Mouse (Mus musculus) adrenal gland, postnatal 4 days (tissue): Measurements from ENCODE around the gene Mrpl58. TPM values are rescaled to one million over a fixed set of nuclear protein-coding genes. Genes with fewer than 3 reads are reported as not detected.

Source experiments
- DNase-seq, 2 experiments: peaks; one replicate each; pipeline ENCODE4 v3.0.0; 2021 to 2022; ENCODE audit warnings: low spot score in 2 of 2, mixed read lengths in 2 of 2
- total RNA-seq, 2 experiments: library from RNA; stranded (reverse); gene quantifications; 2 replicates each; pipeline ENCODE4 v1.2.3; 2021

Gene Mrpl58
- total RNA-seq, 2 experiments from 2014 or later = 150 to 158 TPM

DNA sequence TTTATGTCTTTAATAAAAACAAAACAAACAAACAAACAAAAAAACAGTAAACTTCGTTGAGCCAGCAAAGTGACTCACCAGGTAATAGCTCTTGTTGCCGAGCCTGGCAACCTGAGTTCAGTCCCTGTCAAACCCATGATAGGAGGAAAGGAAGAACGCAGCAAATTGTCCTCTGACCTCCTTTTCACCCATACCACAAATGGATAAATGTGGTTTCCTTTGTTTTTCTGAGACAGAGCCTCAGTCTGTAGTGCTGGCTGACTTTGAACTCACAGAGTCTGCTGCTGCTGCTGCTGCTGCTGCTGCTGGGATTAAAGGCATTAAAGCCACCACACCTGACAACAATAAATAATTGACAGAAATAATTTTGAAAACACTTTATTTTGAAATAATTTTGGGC lies 19.5 kb downstream of the Mrpl58 start:
- DNase-seq = no peak

DNA sequence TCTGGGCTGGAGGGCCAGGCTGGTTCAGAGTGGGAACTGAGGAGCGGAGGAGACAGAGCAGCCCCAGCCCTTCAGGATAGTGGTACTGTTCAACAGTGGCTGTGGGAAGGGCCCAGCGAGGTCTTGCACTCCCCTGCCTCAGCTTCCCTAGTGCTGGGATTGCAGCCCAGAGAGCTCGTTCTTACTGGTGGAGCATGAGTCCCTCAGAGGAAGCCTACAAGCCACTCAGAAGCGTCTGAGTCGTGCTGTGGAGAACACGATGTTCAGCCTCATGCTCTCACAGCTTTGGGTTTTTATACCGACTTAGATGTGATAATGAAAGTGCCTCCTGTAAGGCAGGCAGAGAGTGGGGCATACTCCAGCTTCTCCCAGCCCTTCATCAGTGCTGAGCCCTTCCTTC lies 21.1 kb downstream of the Mrpl58 start:
- no peak for DNase-seq

DNA sequence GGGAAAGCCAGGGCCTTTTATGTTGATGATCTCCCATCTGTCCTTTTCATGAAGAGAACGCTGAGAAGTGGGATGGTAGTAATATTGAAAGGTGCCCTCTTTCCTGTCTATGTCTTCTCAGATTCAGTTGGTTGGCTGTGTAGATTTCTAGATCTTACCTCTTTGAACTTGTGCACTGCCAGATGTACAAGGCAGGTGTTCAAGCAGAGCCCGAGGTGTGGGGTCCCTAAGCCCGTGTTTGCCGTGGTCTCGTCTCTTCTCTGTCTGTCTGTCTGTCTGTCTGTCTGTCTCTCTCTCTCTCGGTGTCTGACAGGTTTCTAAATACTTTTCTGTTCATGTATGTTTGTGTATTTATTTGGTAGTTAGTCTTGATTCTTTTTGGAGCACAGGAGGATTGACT lies 22.1 kb downstream of the Mrpl58 start:
- no peak for DNase-seq

DNA sequence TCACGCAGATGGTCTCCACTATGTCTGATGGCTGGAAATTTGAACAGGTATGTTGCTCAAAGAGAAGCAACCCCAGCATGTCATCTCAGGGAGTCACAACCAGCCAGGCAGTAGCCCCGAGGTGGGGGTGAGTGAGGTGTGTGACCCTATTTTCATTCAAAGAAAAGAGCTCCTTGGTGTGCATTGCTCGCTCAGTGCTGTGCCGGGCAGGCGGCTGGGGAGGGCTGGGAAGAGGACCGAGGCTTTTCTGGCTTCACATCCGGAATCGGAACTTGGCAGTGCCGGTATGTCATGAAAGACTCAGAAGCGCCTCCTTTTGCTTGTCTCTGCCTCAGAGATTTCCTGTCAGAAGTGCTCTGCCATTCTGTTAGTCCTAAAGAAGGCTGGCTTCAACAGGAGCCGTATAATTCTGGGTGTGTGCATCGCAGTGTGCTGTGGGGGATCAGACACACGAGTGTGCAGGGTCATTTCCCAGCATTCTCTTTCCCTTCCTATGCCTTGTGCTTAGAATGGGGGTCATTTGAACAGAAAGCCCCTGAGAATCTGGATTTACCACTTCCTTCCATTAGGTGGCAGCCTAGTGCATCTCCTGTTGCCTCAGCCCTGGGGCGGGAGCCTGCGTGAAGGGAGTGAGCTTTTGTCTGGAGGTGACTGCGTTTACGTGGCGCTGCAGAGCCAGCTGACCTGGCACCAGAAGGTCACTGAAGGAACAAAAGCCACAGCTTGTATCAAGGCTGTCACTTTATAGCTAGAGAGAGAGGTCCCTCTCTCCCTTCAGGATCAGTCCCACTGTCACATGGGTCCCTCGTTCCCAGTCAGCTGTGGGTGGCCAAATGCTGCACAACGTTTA lies 24.2 kb downstream of the Mrpl58 start:
- peak in 1 of 2 experiments; percentile 49 for DNase-seq

DNA sequence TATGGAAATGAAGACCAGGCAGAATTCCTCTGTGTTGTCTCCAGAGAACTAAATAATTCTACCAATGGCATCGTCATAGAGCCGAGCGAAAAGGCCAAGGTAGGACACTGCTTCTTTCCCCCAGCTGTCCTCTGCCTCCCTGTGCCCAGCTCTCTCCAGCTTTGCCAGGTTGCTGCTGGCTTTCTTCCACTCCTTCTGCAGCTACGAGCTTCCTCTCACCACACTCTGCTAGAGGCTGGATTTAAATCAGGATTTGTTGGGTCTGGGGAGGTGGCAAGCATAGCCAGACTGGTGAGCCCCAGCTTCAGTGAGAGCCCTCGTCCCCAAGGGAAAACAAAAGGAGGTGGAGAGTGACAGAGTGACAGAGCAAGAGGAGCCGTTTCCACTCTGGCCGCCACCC lies 25.8 kb downstream of the Mrpl58 start:
- DNase-seq = no peak

DNA sequence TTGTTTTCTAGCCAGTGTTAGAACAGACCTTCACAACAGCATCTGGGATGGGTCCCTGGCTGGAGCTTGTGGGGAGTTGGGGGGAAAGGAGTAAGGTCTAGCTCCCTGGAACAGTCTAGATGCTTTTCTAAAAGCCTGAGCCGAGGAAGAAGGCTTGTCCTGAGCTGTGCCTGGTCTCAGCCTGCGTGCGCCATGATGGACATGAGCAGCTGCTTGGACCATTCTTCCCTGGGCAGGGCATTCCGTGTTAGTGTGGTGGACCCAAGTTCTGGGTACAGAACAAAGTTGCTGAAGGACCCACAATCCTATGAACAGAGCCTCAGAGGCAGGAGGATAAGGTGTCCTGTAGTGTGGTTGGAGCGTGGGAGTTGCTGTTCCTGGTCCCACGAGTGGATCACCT lies 27.0 kb downstream of the Mrpl58 start:
- DNase-seq = no peak

DNA sequence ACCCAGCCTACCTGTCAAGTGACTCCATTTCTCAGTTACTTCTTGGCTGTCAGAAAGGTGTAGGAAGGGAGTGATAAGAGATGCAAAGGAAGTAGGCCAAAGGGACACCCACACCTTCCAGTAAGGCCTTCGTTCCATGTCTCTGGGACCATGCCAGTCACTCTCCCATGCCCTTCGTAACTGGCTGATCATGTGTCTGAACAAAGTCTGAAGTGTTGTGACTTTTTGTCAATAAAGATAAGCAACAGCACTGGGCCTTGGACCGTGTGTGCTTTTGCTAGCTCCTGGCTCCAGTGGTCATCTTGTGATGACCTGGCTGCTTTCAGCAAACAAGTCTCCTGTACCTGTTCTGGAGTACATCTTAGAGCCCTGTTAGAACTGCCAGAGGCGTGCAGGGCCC lies 29.3 kb downstream of the Mrpl58 start:
- no peak for DNase-seq

DNA sequence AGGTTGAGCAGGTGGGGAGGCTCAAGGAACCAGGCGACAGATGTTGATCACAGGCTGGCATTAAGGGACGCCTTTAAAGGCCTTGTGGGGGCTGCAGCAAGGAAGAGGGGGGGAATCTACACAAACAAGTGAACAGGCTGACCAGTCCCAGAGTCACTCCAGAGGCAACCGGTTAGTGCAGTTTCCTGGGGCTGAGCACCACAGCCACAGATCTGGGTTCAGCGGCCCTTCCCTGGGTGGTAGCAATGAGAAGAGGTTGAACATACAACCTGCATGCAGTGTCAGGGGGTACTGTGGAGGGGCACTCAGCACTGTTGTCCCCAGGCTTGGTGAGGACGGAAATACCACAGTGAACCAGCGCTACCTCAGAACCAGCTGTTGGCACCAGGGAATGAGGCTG lies 29.8 kb downstream of the Mrpl58 start:
- DNase-seq = no peak

DNA sequence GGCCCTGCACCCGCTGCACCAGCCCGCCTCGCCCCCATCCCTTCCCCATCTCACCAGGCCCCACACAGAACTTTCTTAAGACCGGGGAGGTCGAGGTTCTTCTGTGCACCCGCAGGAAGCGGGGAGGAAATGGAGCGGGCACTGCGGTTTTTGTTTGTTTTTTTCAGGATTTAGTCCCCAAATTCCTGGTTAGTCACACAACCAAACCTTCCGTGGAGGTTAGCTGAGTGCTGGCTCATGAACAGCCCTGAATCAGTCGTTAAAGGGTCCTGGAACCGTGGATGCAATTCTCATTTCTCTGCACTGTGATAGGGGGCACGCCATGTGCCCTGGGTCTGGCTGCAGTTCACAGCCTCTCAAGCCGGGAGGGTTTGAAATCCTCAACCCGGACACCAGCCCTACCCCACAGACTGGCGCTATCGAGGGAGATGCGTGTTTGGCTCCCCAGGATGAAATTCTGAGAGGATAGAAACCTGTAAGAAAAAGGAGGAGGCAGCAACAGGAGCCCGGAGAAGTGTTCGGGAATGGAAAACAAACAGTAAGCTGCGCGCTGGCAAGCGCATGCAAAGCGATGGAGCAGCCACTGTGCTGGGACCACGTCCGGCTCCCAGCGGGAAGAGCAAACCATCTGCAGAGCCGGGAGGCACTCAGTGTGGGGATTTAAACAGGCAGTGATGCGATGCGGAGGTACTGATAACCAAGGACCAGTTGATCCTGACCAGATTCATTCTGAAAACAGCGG lies 32.2 kb downstream of the Mrpl58 start:
- DNase-seq = no peak

DNA sequence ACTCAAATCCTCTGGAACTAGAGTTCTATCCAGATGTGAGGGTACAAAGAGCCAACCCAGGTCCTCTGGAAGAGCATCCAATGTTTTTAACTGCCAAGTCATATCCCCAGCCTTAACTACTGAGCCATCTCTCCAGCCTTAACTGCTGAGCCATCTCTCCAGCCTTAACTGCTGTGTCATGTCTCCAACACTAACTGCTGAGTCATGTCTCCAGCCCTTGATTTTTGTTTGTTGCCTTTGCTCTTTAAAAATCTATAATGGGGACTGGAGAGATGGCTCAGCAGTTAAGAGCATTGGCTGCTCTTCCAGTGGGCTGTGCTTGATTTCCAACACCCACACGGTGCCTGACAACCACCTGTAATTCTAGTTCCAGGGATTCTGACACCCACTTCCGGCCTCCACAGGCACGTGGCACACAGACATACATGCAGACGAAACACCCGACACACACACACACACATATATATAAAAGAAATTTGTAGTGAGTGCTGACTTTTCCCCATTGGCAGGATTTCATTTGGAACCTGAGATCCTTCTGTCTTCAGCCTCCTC lies 34.1 kb downstream of the Mrpl58 start:
- DNase-seq = no peak

DNA sequence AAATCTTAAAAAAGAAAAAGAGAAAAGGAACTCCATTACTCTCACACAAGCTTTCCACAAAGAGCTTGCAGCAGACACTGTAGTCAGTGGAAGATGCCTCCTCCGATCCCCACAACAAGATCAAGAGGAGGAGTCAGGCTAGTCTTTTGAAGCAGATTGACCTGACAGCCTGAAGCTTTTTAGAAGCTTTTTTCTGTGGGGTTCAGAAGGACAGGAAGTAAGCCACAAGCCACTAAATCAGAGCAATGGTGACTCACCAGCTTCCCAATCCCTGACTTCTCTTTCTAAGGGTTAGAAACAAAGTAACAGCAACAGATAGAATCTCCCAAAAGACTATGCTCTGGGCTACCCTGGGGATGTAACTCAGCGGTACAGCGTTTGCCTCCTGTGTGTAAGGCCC lies 35.8 kb downstream of the Mrpl58 start:
- no peak for DNase-seq

DNA sequence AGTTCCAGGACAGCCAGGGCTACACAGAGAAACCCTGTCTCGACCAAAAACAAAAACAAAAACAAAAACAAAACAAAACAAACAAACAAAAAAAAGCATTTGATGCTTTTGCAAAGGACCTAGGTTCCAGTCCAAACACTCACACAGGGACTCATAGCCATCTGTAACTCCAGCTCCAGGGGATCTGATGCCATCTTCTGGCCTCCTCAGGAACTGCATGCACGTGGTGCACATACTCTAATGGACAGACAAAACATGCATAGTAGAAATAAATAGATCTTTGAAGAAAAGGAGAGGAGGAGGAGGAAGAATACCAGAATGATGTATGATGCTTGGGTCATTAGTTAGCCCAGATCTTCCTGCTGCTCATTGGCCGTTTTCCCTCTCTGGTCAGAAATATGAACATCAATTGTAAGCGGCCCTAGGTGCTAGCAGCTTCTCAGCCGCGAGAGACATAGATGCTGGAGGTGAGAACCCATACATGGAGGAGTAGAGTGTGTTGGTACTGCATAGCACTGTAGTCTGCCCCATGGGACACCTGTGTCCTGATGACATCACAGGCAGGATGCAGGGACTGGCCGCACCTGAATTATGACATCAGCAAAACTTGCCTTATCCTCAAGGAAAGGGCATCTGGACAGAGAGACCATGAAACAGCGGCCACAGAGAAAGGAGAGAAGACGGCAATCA lies 36.5 kb downstream of the Mrpl58 start, which contains the start of gene Trim80:
Gene Trim80 (plus strand): TSS at position 640 of the 690 bp plus-strand sequence.
- no peak for DNase-seq

DNA sequence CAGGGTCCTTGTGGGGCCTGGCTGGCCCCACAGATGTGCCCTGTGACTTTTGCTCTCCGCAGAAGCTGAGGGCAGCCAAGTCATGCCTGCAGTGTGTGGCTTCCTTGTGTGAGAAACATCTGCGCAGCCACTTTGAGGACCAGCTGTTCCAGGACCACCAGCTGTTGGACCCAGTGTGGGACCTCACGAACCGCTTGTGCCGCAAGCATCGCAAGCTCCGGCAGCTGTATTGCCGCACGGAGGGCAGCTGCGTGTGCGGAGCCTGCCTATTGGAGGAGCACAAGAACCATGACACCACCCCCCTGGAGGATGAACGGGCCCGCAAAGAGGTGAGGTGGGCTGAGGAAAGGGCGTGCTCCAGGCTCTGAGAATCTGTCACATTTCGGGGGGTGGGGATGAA lies 37.9 kb downstream of the Mrpl58 start:
- no peak for DNase-seq

DNA sequence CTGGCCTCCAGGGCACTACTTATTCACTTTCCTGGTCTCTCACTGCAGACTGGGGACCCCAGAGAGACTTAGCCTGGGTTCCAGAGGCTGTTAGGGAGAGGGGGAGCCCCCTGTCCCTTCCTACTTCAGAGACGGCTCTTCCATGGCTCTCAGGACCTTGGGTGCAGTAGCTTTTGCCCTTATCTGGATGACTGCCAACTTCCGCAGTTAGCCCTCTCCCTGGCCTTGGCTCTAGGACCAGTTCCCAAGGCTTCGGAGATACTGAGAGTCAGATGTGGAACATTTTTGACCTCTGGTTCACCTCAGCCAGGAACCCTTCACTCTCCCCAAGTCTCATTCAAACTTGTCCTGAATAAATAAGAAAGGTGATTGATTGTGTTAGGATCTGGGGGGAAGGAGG lies 43.4 kb downstream of the Mrpl58 start:
- DNase-seq = no peak

DNA sequence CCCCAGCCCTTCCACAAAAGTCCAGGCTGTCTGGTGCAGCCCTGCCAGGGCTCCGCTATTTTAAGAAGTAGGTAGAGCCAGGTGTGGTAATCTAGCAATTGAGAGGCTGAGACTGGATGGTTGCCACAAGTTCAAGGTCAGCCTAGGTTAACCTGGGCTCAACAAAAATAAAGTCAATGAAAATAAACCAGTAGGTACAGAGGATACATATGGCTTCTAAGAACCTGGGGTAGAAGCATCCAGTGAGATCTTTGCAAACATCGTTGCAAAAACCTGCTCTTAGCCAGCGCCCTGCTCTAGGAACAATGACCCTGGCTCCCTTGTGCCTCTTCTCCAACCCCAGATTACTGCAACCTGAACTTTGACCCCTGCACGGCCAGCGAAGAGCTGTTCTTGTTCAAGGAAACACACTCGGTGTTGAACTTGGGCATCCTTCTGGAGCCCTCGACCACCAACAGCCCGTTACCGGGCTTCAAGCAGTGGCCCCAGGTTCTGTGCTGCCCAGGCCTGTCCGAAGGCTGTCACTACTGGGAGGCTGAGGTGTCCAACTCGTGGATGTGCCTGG lies 43.9 kb downstream of the Mrpl58 start:
- DNase-seq = no peak

DNA sequence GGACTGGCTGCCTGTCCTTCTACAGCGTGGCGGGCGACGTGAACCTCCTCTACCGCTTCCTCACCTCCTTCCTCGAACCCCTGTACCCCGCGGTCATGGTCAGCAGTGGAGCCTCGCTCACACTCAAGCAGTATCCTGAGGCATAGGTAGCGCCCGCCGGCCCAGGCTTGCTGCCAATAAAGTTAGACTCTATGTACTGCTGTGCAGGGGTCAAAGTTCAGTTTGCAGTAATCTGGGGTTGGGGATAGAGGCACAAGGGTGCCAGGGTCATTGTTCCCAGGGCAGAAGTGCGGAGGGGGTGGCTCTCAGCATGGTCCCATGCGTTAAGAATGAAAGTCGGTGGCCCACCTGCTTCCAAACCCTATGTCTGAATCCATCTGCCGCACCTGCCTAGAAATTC lies 44.5 kb downstream of the Mrpl58 start:
- DNase-seq = no peak

DNA sequence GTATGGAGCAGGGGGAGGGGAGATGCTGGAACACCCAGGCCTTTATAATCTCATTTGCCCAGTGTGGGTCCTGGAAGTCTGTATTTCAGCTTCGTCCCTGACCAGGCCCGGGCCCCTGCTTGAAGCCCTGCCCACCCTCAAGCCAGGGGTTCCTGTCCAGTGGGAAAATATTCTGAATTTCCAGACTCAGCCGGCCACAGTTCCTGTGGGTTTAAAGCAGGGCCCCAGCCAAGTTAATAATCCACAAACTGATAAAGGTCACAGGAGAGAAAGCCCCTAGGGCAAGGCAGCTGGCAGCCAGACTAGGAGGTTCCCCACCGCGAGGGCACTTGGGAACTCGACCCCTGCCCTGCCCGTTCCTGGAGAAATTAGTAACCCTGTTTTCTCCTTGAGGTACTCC lies 45.4 kb downstream of the Mrpl58 start:
- no peak for DNase-seq

DNA sequence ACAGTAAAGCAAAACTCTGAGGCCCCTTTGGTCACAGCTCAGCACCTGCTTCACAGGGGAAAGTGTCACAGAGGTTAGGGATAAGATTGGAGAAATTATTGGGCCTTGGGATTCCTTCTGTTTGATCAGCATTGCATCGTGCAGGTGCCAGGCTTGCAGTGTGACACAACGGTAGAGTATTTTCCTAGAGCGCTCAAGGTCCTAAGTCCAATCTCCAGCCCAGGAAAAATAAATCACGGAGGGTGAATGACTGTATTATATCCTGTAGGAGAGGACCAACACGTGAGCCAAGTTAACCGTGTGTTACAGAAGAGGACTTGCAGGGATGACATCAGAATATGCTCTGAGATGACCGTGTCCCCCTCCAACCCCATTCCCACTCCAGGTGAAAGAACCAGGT lies 46.6 kb downstream of the Mrpl58 start:
- DNase-seq = no peak

DNA sequence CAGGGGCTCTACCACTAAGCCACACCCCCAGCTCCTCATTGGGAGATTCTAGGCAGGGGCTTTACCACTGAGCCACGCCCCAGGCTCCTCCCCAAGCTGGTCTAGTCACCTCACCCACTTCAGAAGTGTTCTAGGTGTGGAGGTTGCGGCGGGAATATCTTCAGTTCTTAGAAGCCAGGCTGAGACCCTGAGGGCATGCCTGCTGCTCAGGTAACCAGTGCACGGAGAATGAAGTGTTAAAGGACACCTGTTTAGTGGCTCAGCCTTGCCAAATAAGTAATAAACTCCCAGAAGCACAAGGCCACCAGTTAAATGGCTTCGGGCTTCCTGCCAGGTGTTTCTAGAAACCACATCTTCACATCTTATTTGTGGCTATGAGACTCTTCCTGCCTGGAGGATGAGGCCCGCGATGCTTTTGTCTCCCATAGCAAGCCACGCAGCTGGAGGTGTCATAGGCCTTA lies 48.3 kb downstream of the Mrpl58 start:
- DNase-seq = no peak

DNA sequence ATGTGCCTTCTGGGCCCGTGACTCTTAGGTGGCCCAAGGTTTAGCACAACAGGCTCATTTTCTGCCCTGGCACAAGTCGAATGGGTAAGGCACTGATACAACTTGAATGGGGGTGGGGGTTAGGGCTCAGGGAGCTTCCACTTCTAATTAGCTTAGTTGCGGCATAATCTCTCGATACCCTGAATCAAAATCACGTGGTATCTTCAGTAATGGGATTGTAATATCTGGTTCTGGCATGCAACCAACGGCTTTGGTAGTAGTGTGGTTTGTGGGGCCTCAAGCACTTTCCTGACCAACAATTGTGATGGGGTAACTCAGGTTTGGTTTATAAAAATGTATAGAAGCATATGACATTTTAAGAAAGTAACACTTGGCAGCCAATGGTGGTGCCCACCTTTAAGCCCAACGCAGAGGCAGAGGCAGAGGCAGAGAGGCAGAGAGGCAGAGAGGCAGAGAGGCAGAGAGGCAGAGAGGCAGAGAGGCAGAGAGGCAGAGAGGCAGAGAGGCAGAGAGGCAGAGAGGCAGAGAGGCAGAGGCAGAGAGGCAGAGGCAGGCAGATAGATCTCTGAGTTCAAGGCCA lies 48.8 kb downstream of the Mrpl58 start:
- DNase-seq = no peak

DNA sequence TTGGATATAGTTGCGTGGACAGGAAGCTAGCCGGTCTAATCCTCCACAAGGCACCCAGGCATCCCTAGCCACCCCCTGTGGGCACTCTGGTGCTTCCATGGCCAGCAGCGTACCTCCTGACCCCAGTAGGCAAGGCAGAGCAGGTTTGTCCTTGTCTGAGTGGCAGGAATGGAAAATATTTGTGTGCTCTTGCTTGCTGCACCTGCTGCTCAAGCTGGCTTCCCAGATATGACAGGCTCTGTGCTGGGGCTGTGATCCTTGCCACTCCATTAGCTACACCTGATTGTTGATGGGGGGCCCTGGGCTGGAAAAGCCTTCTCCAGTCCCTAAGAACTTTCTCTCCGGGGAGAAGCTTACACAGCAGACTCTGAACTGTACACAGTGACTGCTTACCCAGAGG lies 49.8 kb downstream of the Mrpl58 start:
- DNase-seq = no peak
